Mouse (Mus musculus) midbrain, embryonic 10.5 days (tissue): ENCODE results near the gene Wbp2nl. TPM values are rescaled to one million over a fixed set of nuclear protein-coding genes. Genes with fewer than 3 reads are reported as not detected.

Experiments used
- DNase-seq: peaks from one replicate; pipeline ENCODE4 v3.0.0-alpha.2; 2017; ENCODE audit warnings: low spot score
- H3K27ac ChIP-seq: fragments of 300-500 bp; sonication (generic); replicated peaks from 2 replicates; pipeline ENCODE4 v1.5.1; 2016; ENCODE audit warnings: mild to moderate bottlenecking
- H3K27me3 ChIP-seq: fragments of 300-500 bp; sonication (generic); 2 replicates; pipeline ENCODE4 v1.6.1; 2016; ENCODE audit warnings: low read depth, mild to moderate bottlenecking; ENCODE audit not compliant: poor library complexity, severe bottlenecking
- H3K36me3 ChIP-seq: fragments of 300-500 bp; sonication (generic); 2 replicates; pipeline ENCODE4 v1.6.1; 2016; ENCODE audit warnings: mild to moderate bottlenecking, moderate library complexity
- H3K4me1 ChIP-seq: fragments of 300-500 bp; sonication (generic); 2 replicates; pipeline ENCODE4 v1.6.1; 2016
- H3K4me3 ChIP-seq: fragments of 300-500 bp; sonication (generic); 2 replicates; pipeline ENCODE4 v1.5.1; 2016; ENCODE audit warnings: mild to moderate bottlenecking, moderate library complexity
- H3K9me3 ChIP-seq: fragments of 300-500 bp; sonication (generic); replicated peaks from 2 replicates; pipeline ENCODE4 v1.6.1; 2016; ENCODE audit warnings: mild to moderate bottlenecking
- WGBS: fragments of 180-500 bp; shearing (Covaris S2); methylation state at CpG from one replicate; pipeline ENCODE4 v1.1.7; 2016; 5-methylcytosine and 5-hydroxymethylcytosine counted together
- polyA plus RNA-seq: library from polyadenylated mRNA; unstranded; fragments of >200 nt; fragmentation: Nextera tagmentation; extraction: Ambion mirVana; gene quantifications from 2 replicates; pipeline ENCODE4 v1.2.1, GENCODE M21; 2016

The Wbp2nl gene
- polyA plus RNA-seq, 1 experiment from 2014 or later: 0.11 TPM

DNA sequence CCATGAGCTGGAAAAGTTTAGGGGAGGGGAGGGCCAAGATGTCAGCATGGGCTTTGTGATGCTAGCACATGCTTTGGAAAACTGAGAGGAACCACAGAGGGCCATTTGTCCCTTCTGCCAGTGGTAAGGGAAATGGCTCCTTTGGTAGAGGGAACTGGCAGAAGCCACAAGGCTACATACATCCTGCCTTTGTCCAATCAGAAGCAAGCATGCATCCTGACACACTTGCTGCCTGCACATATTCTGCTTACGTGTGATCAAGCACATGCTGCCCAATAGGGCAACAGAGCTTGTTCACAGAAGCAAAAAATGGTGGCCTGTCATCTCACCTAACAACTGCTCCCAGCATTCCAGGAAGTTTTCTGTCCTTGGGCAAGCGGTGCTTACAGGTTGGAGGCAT is 26.6 kb downstream of the Wbp2nl start:
- H3K4me1 ChIP-seq: peaks cover 2% of the 10 kb centered on the region; the same call in 1 of the 2 replicates
- no peak for DNase-seq
- peaks cover 15% of the 10 kb centered on the region for H3K36me3 ChIP-seq
- H3K9me3 ChIP-seq: no peaks in the 10 kb centered on the region
- no peak overlapping the region for H3K4me3 ChIP-seq
- WGBS: 87% methylated on average over 2 of the region's 2 CpGs
- no peak overlapping the region for H3K27ac ChIP-seq
- H3K27me3 ChIP-seq: no peaks in the 10 kb centered on the region

DNA sequence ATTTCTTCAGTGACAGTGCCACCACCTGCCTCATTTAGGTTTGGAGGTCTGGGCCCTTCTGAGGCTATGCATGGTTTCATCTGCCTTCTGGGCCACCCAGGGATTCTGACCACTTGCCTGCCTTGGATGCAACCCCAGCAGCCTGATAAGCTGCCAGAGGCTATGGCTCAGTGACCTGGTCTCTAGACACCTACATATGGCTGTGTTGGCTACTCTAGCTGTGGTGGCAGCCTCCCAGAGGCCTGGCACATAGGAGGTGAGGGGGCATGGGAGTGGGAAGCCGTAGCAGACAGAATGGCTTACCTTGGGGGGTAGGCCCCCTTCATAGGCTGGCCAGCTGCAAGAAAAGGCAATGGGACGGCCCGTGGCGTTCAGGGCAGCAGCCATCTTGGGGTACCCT is 36.4 kb downstream of the Wbp2nl start:
- Histone ChIP-seq H3K4me3 (no peak overlapping the region), H3K27ac (no peak overlapping the region), H3K36me3 (peaks cover 56% of the 10 kb centered on the region), H3K4me1 (peaks cover 39% of the 10 kb centered on the region), H3K27me3 (peaks cover 11% of the 10 kb centered on the region), H3K9me3 (no peaks in the 10 kb centered on the region)
- no peak for DNase-seq
- 96% methylated on average over 4 of the region's 4 CpGs for WGBS

DNA sequence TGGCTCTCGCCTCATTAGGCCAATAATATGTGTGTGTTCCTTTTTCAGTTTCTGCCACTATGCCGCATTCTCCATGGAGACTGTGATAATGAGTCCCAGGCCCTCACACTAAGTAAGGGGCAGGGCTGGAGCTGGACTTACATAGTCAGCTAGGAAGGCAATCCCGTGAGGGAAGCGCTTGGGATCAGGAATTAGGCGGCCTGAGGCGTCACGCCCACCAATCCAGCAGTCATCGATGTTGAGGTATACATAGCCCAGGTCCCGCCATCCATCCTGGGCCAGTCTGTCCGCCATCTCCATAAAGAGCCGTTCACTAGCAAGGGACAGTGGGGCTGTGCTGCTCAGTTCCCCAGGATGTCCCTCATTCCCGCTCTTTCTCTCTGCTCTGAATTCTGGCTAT is 37.9 kb downstream of the Wbp2nl start:
- 83% methylated on average over 12 of the region's 12 CpGs for WGBS
- H3K4me3 ChIP-seq: no peak overlapping the region
- H3K27ac ChIP-seq: no peak overlapping the region
- H3K27me3 ChIP-seq: peaks cover 26% of the 10 kb centered on the region
- peaks cover 45% of the 10 kb centered on the region for H3K4me1 ChIP-seq
- no peaks in the 10 kb centered on the region for H3K9me3 ChIP-seq
- DNase-seq: no peak
- H3K36me3 ChIP-seq: peaks cover 45% of the 10 kb centered on the region

DNA sequence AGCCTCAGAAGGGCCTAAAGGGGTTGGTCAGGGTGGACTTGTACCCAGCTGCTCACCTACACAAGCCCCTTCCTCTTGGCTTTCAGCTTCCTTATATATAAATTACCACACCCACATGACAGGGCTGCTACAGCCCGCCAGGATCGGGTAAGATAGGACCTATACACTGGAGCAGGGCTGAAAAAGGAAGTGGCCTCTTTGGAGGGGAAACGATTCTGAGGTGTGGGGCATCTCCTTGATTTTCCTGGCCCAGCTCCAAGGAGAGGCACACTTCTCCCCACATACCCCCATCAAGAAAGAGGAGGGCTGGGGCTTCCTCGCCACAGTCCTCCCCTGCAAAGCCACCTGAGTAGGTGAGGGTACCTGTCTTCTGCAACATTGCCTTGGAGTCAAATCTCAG is 39.1 kb downstream of the Wbp2nl start:
- DNase-seq: no peak
- Histone ChIP-seq H3K27me3 (peaks cover 34% of the 10 kb centered on the region), H3K27ac (peak overlapping the region; percentile 85), H3K36me3 (peaks cover 35% of the 10 kb centered on the region), H3K9me3 (no peaks in the 10 kb centered on the region), H3K4me1 (peaks cover 47% of the 10 kb centered on the region), H3K4me3 (peak overlapping the region; percentile 60)
- 49% methylated on average over 4 of the region's 4 CpGs for WGBS

DNA sequence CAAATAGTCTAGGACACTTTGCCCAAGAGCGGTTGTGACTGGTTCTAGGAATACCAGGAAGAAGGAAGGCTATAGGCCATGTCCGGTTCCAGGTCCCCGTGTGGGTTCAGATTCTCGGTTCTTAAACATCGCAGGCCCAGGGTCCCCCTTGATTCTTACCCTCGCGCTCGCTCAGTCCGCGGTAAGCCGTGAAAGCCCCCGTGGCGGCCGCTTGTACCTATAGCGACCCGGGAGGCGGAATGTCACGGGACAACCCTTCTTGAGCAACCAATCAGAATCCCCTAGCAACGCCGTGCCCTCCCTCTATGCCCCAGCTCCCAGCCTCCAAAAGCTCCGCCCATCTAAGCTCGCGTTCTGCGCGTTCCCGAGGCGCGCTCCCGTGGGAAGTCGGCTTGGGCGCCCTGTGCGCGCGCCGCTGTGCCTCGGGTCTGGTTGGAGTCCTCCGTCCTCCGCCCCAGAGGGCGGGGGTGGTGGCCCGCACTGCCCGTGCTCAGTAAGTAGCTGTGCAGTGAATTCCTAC is 39.9 kb downstream of the Wbp2nl start, which contains the start of the genes Naga, Pheta2 and Smdt1:
Naga (minus strand) TSS at position 333 of the 520 bp plus-strand sequence.
Pheta2 (plus strand) TSS at position 350 of the 520 bp plus-strand sequence.
Smdt1 (plus strand) TSS at position 367 of the 520 bp plus-strand sequence.
- peak within 1 kb of the TSS; percentile 85 for H3K27ac ChIP-seq
- peak within 1 kb of the TSS; percentile 60 for H3K4me3 ChIP-seq
- H3K9me3 ChIP-seq: no peaks in the 10 kb centered on the region
- peaks cover 34% of the 10 kb centered on the region for H3K27me3 ChIP-seq
- peak; percentile 96 for DNase-seq
- WGBS: under 1% methylated on average over 41 of the region's 41 CpGs
- peaks cover 31% of the 10 kb centered on the region for H3K36me3 ChIP-seq
- H3K4me1 ChIP-seq: peaks cover 47% of the 10 kb centered on the region

DNA sequence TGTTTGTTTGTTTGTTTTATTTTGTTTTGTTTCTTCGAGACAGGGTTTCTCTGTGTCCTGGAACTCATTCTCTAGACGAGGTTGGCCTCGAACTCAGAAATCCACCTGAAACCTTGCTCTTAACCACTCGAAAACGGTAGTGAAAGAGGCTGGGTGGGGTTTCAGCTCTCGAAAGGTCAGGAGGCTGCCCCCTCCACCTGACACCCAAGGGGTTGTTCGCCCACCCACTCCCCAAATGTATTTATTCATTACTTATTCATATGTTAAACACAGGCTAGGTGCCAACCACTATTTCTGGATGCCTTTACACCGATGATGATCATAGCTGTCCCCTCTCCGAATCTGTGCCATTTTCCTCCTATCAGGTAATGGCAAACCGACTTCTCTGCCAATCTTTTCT is 40.4 kb downstream of the Wbp2nl start:
- Histone ChIP-seq H3K27me3 (peaks cover 34% of the 10 kb centered on the region), H3K4me1 (peaks cover 48% of the 10 kb centered on the region), H3K9me3 (no peaks in the 10 kb centered on the region), H3K36me3 (peaks cover 28% of the 10 kb centered on the region), H3K4me3 (peak overlapping the region; percentile 60), H3K27ac (peak overlapping the region; percentile 85)
- 58% methylated on average over 10 of the region's 10 CpGs for WGBS
- no peak for DNase-seq

DNA sequence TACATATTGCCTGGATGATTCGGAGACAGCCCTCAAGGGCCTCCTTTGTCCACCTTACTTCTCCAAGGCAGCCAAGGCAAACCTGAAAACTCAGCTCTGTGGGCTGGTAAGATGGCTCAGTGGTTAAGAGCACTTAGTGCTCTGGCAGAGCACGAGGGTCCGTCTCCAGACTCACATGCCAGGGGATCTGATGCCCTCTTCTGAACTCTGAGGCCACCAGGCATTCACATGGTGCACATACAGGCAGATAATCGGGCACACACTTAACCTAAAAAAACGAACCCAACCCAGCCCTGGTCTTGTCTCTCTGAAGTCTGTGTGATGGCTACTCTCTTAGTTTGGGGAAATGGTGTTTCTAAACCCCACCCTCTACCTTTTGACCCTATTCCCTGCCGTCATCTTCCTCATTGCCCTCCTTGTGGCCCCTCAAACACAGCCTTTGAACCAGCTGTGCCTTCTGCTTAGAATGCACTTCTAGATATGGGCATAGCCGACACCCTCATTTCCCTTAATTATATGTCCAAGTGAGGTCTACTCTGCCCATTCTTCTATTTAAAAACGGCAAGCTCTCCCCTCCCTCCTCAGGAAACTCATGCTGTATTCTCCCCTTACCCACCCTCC is 41.0 kb downstream of the Wbp2nl start:
- Histone ChIP-seq H3K27ac (no peak overlapping the region), H3K36me3 (peaks cover 22% of the 10 kb centered on the region), H3K27me3 (peaks cover 34% of the 10 kb centered on the region), H3K9me3 (no peaks in the 10 kb centered on the region), H3K4me1 (peaks cover 54% of the 10 kb centered on the region), H3K4me3 (no peak overlapping the region)
- no peak for DNase-seq
- WGBS: 78% methylated on average over 8 of the region's 8 CpGs

DNA sequence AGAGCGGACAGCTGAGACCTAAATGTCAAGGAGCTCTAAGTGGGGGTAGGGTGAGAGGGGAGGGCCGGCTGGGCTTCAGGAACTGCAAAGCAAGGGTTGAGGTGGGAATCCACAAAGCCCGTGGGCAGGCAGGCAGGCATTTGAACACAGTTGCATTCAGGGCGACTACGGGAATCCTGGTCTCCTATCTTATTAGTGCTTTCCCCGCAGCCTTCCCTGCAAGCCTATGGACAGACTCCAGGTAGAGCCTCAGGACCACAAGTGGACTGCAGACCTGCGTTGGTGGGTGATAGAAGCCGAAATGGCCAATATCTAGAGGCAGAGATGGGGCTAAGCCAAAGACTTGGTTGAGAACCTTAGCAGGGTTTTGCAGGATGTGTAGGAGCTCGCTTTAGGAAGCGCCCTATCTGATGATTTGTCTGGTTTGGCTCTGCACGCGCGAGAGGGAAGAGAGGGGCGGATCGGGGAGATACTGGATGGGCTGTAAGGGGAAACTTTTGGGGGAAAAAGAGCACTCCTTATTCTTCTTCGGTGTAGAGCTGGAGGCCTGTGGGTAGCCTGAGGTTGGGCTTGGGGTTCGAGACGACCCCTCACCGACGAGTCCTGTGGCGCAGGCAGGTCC is 41.8 kb downstream of the Wbp2nl start:
- Histone ChIP-seq H3K4me1 (peaks cover 55% of the 10 kb centered on the region), H3K4me3 (peak overlapping the region; percentile 49), H3K27me3 (peaks cover 34% of the 10 kb centered on the region), H3K36me3 (peaks cover 14% of the 10 kb centered on the region), H3K27ac (peak overlapping the region; percentile 84), H3K9me3 (no peaks in the 10 kb centered on the region)
- WGBS: 42% methylated on average over 21 of the region's 21 CpGs
- DNase-seq: no peak

DNA sequence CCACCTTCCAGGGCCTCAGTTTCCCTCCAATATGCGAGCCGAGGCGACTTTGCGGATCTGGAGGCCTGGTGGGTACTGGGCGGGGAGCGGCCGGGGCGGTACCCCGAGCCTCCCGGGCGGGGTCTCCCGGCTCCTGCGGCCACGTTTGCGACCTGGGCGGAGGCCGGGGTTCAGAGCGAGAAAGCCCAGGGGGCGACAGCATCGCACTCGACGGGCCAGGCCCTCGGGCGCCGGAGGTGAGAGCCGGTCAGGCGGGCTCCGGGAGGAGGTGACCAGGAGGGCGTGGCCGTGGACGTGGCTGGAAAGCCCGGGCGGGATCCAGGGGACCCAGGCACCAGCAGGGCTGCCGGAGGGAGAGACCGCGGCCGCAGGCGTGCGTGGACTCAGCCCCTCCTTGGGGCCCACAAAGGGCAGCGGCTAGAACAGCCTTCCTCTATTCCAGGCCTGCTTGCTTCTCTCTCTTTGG is 42.3 kb downstream of the Wbp2nl start:
- H3K9me3 ChIP-seq: no peaks in the 10 kb centered on the region
- 3% methylated on average over 40 of the region's 40 CpGs for WGBS
- H3K27ac ChIP-seq: peak overlapping the region; percentile 84
- peaks cover 34% of the 10 kb centered on the region for H3K27me3 ChIP-seq
- peaks cover 9% of the 10 kb centered on the region; the same call in 1 of the 2 replicates for H3K36me3 ChIP-seq
- H3K4me1 ChIP-seq: peaks cover 55% of the 10 kb centered on the region
- peak overlapping the region; percentile 49 for H3K4me3 ChIP-seq
- DNase-seq: peak; percentile 50

DNA sequence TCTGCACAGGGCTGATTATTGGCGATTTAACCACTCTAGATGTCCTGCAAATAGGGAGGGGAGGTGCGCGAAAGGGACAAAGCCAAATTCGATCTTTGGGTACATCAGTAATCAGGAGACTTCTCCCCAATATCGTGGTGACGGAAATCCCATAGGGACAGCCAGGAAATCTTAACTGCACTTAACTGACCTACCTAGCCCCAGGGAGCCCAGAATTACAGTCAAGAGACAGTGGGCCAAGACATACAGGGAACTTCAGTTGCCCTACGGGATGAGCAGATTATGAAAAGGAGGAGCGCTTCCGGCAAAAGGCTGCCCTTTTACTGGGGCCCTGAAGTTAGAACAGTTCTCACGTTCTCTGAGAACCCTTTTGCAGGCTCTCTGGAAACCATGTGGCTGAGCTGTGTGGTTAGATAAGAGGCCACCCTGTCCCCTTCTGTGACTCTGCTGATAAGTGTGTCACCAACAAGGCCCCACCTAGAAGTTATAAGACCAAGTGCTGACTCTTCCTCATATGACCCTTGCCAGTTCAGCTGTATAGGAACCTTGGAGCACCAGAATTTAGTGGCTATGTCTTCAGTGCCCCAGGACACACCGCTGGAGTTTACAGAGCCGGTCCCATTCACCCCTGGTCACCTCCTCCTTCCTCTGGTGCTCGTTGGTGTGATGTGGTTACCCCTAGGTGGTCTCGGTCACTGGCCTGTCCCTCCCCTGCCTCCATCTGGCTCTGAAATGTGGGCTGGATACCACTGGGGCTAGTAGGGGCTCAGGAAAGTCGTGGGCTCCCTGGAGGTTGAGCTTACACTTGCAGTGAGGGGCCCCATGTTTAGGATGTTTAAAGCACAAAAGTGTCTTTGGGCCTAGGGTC is 43.2 kb downstream of the Wbp2nl start:
- H3K36me3 ChIP-seq: 0 out of 2 replicates have a peak, but pooled peaks cover under 1% of the 10 kb centered on the region
- H3K27me3 ChIP-seq: peaks cover 34% of the 10 kb centered on the region
- H3K4me3 ChIP-seq: peak overlapping the region; percentile 49
- 68% methylated on average over 15 of the region's 15 CpGs for WGBS
- peaks cover 55% of the 10 kb centered on the region for H3K4me1 ChIP-seq
- peak overlapping the region; percentile 84; the same call in 1 of the 2 replicates for H3K27ac ChIP-seq
- no peaks in the 10 kb centered on the region for H3K9me3 ChIP-seq
- no peak for DNase-seq

DNA sequence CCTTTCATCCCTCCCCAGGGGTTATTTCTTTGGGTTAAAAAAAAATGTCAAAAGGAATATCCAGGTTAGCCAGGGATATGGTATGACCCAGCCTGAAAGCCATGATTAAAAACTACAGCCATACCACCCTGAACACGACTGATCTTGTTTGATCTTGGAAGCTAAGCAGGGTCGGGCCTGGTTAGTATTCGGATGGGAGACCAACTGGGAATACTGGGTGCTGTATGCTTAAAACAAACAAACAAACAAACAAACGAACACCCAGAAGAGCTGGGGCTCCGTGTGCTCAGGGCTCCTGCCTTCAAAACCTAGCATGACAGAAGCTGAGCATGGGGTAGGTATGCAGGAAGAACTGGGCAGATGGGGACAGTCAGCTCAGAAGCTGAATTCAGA is 43.8 kb downstream of the Wbp2nl start:
- no peak for DNase-seq

More for the DNA sequence above, 43.8 kb downstream of the Wbp2nl start:
- 72% methylated on average over 5 of the region's 5 CpGs for WGBS
- Histone ChIP-seq H3K9me3 (no peaks in the 10 kb centered on the region), H3K4me1 (peaks cover 55% of the 10 kb centered on the region), H3K36me3 (peaks cover 3% of the 10 kb centered on the region), H3K4me3 (no peak overlapping the region), H3K27ac (no peak overlapping the region), H3K27me3 (peaks cover 34% of the 10 kb centered on the region)
